Mouse (Mus musculus) adipocyte (in vitro differentiated cells): Measurements from ENCODE around the gene Hmg20b.
A peak's percentile ranks its signal among the peaks of the same experiment; 100 is the strongest.

Source experiments
- DNase-seq: peaks from one replicate; pipeline ENCODE4 v3.0.0-alpha.2; 2016; ENCODE audit warnings: low spot score

The Hmg20b gene

GRCm38 (mm10) chr10:81350351-81351063 is at the start of gene Hmg20b:
Gene Hmg20b, minus strand, starts transcription at chr10:81350480.
- peak; percentile 98 for DNase-seq

GRCm38 (mm10) chr10:81399798-81400308 is 49.6 kb upstream of the Hmg20b start:
- DNase-seq, result no peak

GRCm38 (mm10) chr10:81399296-81399695 is 49.0 kb upstream of the Hmg20b start:
- DNase-seq, result no peak

GRCm38 (mm10) chr10:81396749-81397148 is 46.5 kb upstream of the Hmg20b start:
- DNase-seq, result no peak

GRCm38 (mm10) chr10:81395865-81396264 is 45.6 kb upstream of the Hmg20b start:
- DNase-seq, result no peak

- DNase-seq, result peak; percentile 58
These were observed 44.8 kb upstream of the Hmg20b start for GRCm38 (mm10) chr10:81395127-81395526.

- no peak for DNase-seq
These were observed 43.3 kb upstream of the Hmg20b start for GRCm38 (mm10) chr10:81393456-81394063.

- no peak for DNase-seq
These were observed 42.5 kb upstream of the Hmg20b start, which contains the start of gene Smim24 for GRCm38 (mm10) chr10:81392781-81393185. Gene Smim24, plus strand, starts transcription at chr10:81393051.

GRCm38 (mm10) chr10:81392270-81392669 is 42.0 kb upstream of the Hmg20b start:
- no peak for DNase-seq

- DNase-seq, result no peak
These were observed 40.3 kb upstream of the Hmg20b start for GRCm38 (mm10) chr10:81390678-81390965.

GRCm38 (mm10) chr10:81389801-81390677 is 39.8 kb upstream of the Hmg20b start:
- peak; percentile 57 for DNase-seq

GRCm38 (mm10) chr10:81389373-81389772 is 39.1 kb upstream of the Hmg20b start:
- peak; percentile 71 for DNase-seq

- DNase-seq, result no peak
These were observed 38.3 kb upstream of the Hmg20b start, which contains the start of gene Gm48552 for GRCm38 (mm10) chr10:81388505-81389055. Gene Gm48552, plus strand, starts transcription at chr10:81389005.

- DNase-seq, result no peak
These were observed 37.4 kb upstream of the Hmg20b start for GRCm38 (mm10) chr10:81387716-81388115.

- no peak for DNase-seq
These were observed 35.5 kb upstream of the Hmg20b start for GRCm38 (mm10) chr10:81385603-81386306.

- DNase-seq, result peak; percentile 60
These were observed 34.3 kb upstream of the Hmg20b start for GRCm38 (mm10) chr10:81384605-81384982.

GRCm38 (mm10) chr10:81383802-81384604 is 33.7 kb upstream of the Hmg20b start, which contains the start of the genes Dohh and Gm48551:
Gene Dohh, plus strand, starts transcription at chr10:81384428.
Gene Gm48551, plus strand, starts transcription at chr10:81384466.
- peak; percentile 99 for DNase-seq

GRCm38 (mm10) chr10:81382039-81382438 is 31.8 kb upstream of the Hmg20b start:
- no peak for DNase-seq

GRCm38 (mm10) chr10:81379809-81380378 is 29.6 kb upstream of the Hmg20b start:
- DNase-seq, result no peak

GRCm38 (mm10) chr10:81379183-81379553 is 28.9 kb upstream of the Hmg20b start:
- DNase-seq, result no peak
